Mouse (Mus musculus) forebrain, embryonic 15.5 days (tissue): Measurements from ENCODE around the gene Por. TPM values are rescaled to one million over a fixed set of nuclear protein-coding genes. Genes with fewer than 3 reads are reported as not detected.

Experiments
- ATAC-seq: fragments of 200-750 bp; cut with Nextera tagmentation; replicated peaks from 2 replicates; pipeline ENCODE4 v1.8.0; 2017; ENCODE audit warnings: mild to moderate bottlenecking, moderate TSS enrichment, moderate library complexity
- H3K27ac ChIP-seq: fragments of 300-500 bp; sonication (generic); replicated peaks from 2 replicates; pipeline ENCODE4 v1.5.1; 2015; ENCODE audit warnings: mild to moderate bottlenecking, inconsistent platforms
- H3K27me3 ChIP-seq: fragments of 300-500 bp; sonication (generic); 2 replicates; pipeline ENCODE4 v1.6.1; 2015; ENCODE audit warnings: inconsistent platforms
- H3K36me3 ChIP-seq: fragments of 300-500 bp; sonication (generic); 2 replicates; pipeline ENCODE4 v1.6.1; 2015; ENCODE audit warnings: mild to moderate bottlenecking, inconsistent platforms
- H3K4me1 ChIP-seq: fragments of 300-500 bp; sonication (generic); 2 replicates; pipeline ENCODE4 v1.6.1; 2015; ENCODE audit warnings: inconsistent platforms
- H3K4me2 ChIP-seq: fragments of 300-500 bp; sonication (generic); replicated peaks from 2 replicates; pipeline ENCODE4 v1.6.1; 2015; ENCODE audit warnings: mild to moderate bottlenecking, inconsistent platforms
- H3K4me3 ChIP-seq: fragments of 300-500 bp; sonication (generic); 2 replicates; pipeline ENCODE4 v1.5.1; 2015; ENCODE audit warnings: mild to moderate bottlenecking, inconsistent platforms
- H3K9ac ChIP-seq: fragments of 300-500 bp; sonication (generic); replicated peaks from 2 replicates; pipeline ENCODE4 v1.6.1; 2015; ENCODE audit warnings: mild to moderate bottlenecking, inconsistent platforms
- H3K9me3 ChIP-seq: fragments of 300-500 bp; sonication (generic); 2 replicates; pipeline ENCODE4 v1.6.1; 2016; ENCODE audit warnings: inconsistent platforms
- WGBS: fragments of 180-500 bp; shearing (Covaris S2); methylation state at CpG from one replicate; pipeline ENCODE4 v1.1.7; 2015; ENCODE audit warnings: mixed read lengths; 5-methylcytosine and 5-hydroxymethylcytosine counted together
- polyA plus RNA-seq: library from polyadenylated mRNA; unstranded; fragments of >200 nt; fragmentation: Nextera tagmentation; extraction: Ambion mirVana; gene quantifications from 2 replicates; pipeline ENCODE4 v1.2.1, GENCODE M21; 2015

Gene Por
- polyA plus RNA-seq, 1 experiment from 2014 or later = 108 TPM

DNA sequence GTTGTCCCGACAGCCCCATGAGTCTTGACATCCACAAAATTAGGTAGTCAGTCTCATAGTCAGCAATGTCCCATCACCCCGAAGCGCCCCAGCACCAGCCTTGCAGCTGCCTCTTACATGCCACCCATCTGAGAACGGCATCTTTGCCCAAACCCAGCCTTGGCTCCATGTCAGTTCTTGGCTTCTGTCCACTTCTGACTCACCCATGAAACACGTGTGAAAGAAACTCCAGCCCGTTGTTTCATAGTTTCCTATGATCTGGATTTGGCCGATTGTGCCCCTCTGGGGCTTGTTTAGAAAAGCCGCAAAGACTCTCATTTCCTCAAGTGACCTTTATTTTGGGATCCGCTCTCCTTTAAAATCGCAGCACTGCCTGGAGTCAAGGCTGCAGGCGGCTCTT is 52.3 kb downstream of the Por start:
- Histone ChIP-seq H3K4me2 (no peak overlapping the region), H3K9ac (no peak overlapping the region), H3K27me3 (no peaks in the 10 kb centered on the region), H3K36me3 (peaks cover 8% of the 10 kb centered on the region; the same call in 1 of the 2 replicates), H3K4me3 (no peak overlapping the region), H3K27ac (peak overlapping the region; percentile 63), H3K9me3 (no peaks in the 10 kb centered on the region), H3K4me1 (peaks cover 52% of the 10 kb centered on the region)
- no peak for ATAC-seq
- WGBS = 54% methylated on average over 11 of the region's 11 CpGs

GRCm38 (mm10) chr5:135723165-135723751 is 53.4 kb downstream of the Por start:
- Histone ChIP-seq H3K36me3 (peaks cover 4% of the 10 kb centered on the region; the same call in 1 of the 2 replicates), H3K9me3 (no peaks in the 10 kb centered on the region), H3K4me2 (no peak overlapping the region), H3K4me3 (no peak overlapping the region), H3K4me1 (peaks cover 59% of the 10 kb centered on the region), H3K27me3 (no peaks in the 10 kb centered on the region), H3K27ac (no peak overlapping the region), H3K9ac (no peak overlapping the region)
- no peak for ATAC-seq
- 77% methylated on average over 3 of the region's 3 CpGs for WGBS

- Histone ChIP-seq H3K27ac (peak overlapping the region; percentile 95), H3K9me3 (no peaks in the 10 kb centered on the region), H3K4me3 (peak overlapping the region; percentile 31; the same call in 1 of the 2 replicates), H3K4me2 (peak overlapping the region; percentile 43), H3K9ac (peak overlapping the region; percentile 42), H3K27me3 (no peaks in the 10 kb centered on the region), H3K4me1 (peaks cover 59% of the 10 kb centered on the region), H3K36me3 (peaks cover 12% of the 10 kb centered on the region; the same call in 1 of the 2 replicates)
- ATAC-seq = peak; percentile 87
- WGBS = 3% methylated on average over 9 of the region's 9 CpGs
Measured at GRCm38 (mm10) chr5:135724536-135725322, 54.9 kb downstream of the Por start.

- 4% methylated on average over 8 of the region's 8 CpGs for WGBS
- Histone ChIP-seq H3K4me3 (peak overlapping the region; percentile 31), H3K27ac (peak overlapping the region; percentile 95), H3K27me3 (no peaks in the 10 kb centered on the region), H3K4me2 (peak overlapping the region; percentile 43), H3K36me3 (peaks cover 19% of the 10 kb centered on the region), H3K9ac (peak overlapping the region; percentile 42), H3K9me3 (no peaks in the 10 kb centered on the region), H3K4me1 (peaks cover 56% of the 10 kb centered on the region)
- peak; percentile 92 for ATAC-seq
Measured at GRCm38 (mm10) chr5:135725391-135725841, 55.6 kb downstream of the Por start.

DNA sequence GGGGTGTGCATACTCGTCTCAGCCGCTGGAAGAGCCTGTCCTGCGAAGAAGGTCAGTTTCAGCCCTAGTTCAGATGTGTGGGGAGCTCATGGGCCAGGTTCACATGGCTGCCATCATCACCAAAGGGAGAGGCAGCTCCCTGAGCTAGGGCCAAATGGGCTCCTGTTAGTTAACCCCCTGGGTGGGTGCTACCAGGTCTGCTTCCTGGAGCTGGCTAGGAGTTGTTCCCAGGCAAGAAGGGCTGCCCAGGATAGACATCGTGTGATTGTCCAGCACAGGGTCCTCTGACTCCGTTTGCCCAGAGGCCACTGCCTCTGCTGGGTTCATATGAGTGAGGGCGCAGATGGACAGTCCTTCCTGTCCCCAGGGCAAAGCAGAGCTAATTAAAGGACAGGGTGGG is 56.2 kb downstream of the Por start:
- Histone ChIP-seq H3K36me3 (peaks cover 24% of the 10 kb centered on the region), H3K27ac (peak overlapping the region; percentile 95), H3K9ac (peak overlapping the region; percentile 42), H3K4me1 (peaks cover 56% of the 10 kb centered on the region), H3K4me2 (peak overlapping the region; percentile 43), H3K4me3 (peak overlapping the region; percentile 31), H3K9me3 (no peaks in the 10 kb centered on the region), H3K27me3 (no peaks in the 10 kb centered on the region)
- ATAC-seq = no peak; the same call in none of the 2 replicates
- 22% methylated on average over 6 of the region's 6 CpGs for WGBS

DNA sequence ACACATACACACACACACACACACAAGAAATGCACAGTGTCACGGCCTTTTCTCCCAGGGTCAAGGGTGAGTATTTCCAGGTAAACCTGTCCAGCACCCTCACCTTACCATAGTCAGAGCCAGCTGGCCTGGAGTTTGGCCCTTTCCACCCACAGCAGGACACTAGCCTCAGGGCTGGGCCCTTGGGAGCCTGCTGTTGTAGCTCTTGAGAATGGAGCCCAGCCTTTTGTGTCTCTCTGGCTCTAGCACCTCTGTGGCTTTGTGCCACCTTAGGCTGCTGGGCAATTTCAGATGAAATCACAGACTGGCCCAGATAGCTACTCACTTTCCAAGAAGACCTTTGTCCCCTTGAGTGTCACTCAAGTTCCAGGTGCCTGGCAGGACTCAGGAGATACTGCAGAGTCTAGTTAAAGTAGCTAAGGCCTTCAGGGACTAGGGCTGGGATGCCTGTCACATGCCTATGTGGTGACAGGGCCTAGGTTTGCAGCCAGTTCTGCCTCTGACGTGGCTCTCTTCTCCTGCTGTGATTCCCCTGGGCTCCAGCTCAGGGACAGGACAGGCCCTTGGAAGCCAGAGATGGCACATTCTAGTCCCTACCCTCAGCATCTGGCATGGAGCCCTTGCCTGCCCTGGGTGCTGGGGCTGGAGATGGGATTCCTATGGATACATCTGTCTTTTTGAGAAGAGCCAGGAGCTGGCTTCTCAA is 57.0 kb downstream of the Por start:
- Histone ChIP-seq H3K27me3 (no peaks in the 10 kb centered on the region), H3K9me3 (no peaks in the 10 kb centered on the region), H3K4me3 (peak overlapping the region; percentile 31), H3K4me2 (peak overlapping the region; percentile 43), H3K36me3 (peaks cover 32% of the 10 kb centered on the region), H3K9ac (peak overlapping the region; percentile 25; the same call in 1 of the 2 replicates), H3K4me1 (peaks cover 56% of the 10 kb centered on the region), H3K27ac (peak overlapping the region; percentile 95)
- no peak for ATAC-seq
- 58% methylated on average over 2 of the region's 2 CpGs for WGBS

GRCm38 (mm10) chr5:135727871-135728270 is 58.0 kb downstream of the Por start:
- Histone ChIP-seq H3K36me3 (peaks cover 43% of the 10 kb centered on the region), H3K4me1 (peaks cover 47% of the 10 kb centered on the region), H3K27me3 (no peaks in the 10 kb centered on the region), H3K4me3 (no peak overlapping the region), H3K27ac (no peak overlapping the region), H3K9me3 (no peaks in the 10 kb centered on the region), H3K4me2 (no peak overlapping the region), H3K9ac (no peak overlapping the region)
- ATAC-seq = no peak
- 93% methylated on average over 9 of the region's 9 CpGs for WGBS

GRCm38 (mm10) chr5:135728361-135728760 is 58.5 kb downstream of the Por start:
- Histone ChIP-seq H3K4me3 (no peak overlapping the region), H3K9me3 (no peaks in the 10 kb centered on the region), H3K4me1 (peaks cover 43% of the 10 kb centered on the region), H3K27me3 (no peaks in the 10 kb centered on the region), H3K27ac (no peak overlapping the region), H3K36me3 (peaks cover 48% of the 10 kb centered on the region), H3K9ac (no peak overlapping the region), H3K4me2 (no peak overlapping the region)
- WGBS = 94% methylated on average over 13 of the region's 13 CpGs
- no peak for ATAC-seq

DNA sequence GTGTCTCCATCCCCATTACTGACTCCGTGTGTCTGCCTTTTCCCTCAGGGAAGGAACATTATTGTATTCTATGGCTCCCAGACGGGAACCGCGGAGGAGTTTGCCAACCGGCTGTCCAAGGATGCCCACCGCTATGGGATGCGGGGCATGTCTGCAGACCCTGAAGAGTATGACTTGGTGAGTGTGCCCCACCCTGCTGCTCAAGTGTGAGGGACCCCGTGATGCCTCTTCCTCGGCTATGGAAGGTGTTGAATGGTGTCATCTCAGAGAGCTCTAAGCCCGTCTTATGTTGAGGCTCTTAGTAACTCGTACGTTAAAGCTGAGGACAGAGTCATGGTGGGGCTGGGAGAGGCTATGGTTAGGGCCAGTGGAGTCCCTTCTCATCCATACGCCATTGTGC is 59.5 kb downstream of the Por start:
- Histone ChIP-seq H3K36me3 (peaks cover 58% of the 10 kb centered on the region), H3K4me1 (peaks cover 35% of the 10 kb centered on the region), H3K9me3 (no peaks in the 10 kb centered on the region), H3K9ac (no peak overlapping the region), H3K4me3 (no peak overlapping the region), H3K27me3 (no peaks in the 10 kb centered on the region), H3K4me2 (no peak overlapping the region), H3K27ac (no peak overlapping the region)
- 91% methylated on average over 13 of the region's 13 CpGs for WGBS
- no peak for ATAC-seq

GRCm38 (mm10) chr5:135730278-135730677 is 60.4 kb downstream of the Por start:
- peaks cover 26% of the 10 kb centered on the region for H3K4me1 ChIP-seq
- no peak overlapping the region for H3K9ac ChIP-seq
- H3K27ac ChIP-seq = no peak overlapping the region
- no peak overlapping the region for H3K4me3 ChIP-seq
- no peak overlapping the region for H3K4me2 ChIP-seq
- WGBS = 94% methylated on average over 10 of the region's 10 CpGs
- no peak for ATAC-seq
- H3K27me3 ChIP-seq = no peaks in the 10 kb centered on the region
- no peaks in the 10 kb centered on the region for H3K9me3 ChIP-seq
- peaks cover 67% of the 10 kb centered on the region for H3K36me3 ChIP-seq

DNA sequence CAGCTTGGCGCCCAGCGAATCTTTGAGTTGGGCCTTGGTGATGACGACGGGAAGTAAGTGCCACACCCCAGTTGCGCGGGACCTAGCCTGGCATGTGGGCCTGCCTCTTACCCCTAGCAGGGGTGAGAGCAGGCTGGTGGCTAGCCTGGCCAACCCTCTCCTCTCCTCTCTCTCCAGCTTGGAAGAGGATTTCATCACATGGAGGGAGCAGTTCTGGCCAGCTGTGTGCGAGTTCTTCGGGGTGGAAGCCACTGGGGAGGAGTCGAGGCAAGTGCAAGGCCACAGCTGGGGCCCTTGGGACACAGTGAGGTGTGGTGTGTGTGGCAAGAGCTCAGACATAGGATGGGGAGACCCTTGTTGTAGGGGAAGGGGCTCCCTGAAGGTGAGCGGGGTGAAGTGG is 61.1 kb downstream of the Por start:
- Histone ChIP-seq H3K27me3 (no peaks in the 10 kb centered on the region), H3K4me1 (peaks cover 19% of the 10 kb centered on the region), H3K9me3 (no peaks in the 10 kb centered on the region), H3K9ac (no peak overlapping the region), H3K4me3 (no peak overlapping the region), H3K27ac (no peak overlapping the region), H3K36me3 (peaks cover 72% of the 10 kb centered on the region), H3K4me2 (no peak overlapping the region)
- ATAC-seq = no peak
- WGBS = 97% methylated on average over 10 of the region's 10 CpGs

DNA sequence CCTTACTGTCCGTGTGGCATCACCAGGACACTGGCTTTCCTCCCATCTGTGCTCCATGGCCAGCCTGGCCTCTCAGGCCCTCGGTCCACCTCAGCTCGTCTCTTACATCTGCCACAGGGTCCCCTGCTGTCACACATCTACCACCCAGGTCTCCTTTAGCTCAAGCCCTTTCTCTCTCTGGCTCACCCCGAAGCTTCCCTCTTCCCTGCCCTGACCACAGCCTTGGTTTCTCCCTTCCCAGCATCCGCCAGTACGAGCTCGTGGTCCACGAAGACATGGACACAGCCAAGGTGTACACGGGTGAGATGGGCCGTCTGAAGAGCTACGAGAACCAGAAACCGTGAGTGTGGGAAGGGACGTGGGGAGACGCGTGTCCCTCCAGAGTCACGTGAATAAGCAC is 61.5 kb downstream of the Por start:
- 96% methylated on average over 16 of the region's 16 CpGs for WGBS
- Histone ChIP-seq H3K4me3 (no peak overlapping the region), H3K4me2 (no peak overlapping the region), H3K9me3 (no peaks in the 10 kb centered on the region), H3K36me3 (peaks cover 76% of the 10 kb centered on the region), H3K27me3 (no peaks in the 10 kb centered on the region), H3K4me1 (peaks cover 15% of the 10 kb centered on the region), H3K9ac (no peak overlapping the region), H3K27ac (no peak overlapping the region)
- no peak for ATAC-seq
